Mouse (Mus musculus): Measurements from ENCODE around the gene Pus10.
A peak's percentile ranks its signal among the peaks of the same experiment; 100 is the strongest.
"Not testable (repeated sequence)": the region's sequence is repeated elsewhere in the genome, so short reads cannot be mapped to it uniquely, and the experiment has no call there.

The Pus10 gene

DNA sequence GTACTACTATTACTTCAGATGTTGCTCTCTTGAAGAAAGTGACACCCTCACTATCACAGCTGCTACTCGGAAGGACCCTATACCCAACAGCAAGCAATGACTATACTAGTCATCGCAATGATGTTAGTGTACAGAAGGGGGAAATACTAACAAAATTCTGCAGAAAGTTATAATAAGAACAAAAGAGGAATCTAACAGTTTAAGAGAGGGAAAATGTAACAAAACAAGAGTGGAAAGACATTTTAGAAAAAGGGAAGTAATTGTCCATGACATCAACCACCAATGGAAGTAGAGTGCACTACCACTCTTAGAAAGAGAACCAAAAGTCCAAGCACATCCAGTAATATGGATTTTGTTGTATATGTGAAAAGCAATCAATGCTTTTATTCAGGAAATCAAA, 97.2 kb downstream of the Pus10 start:
- peaks cover 10% of the 10 kb centered on the region; the same call in 1 of the 2 replicates for H3K36me3 ChIP-seq (ENCODE audit: control insufficient read depth, insufficient read depth, low read length, poor library complexity, severe bottlenecking)
- DNase-seq (ENCODE audit: low read depth, low spot score), result peak; percentile 57
- H3K27me3 ChIP-seq (ENCODE audit: control insufficient read depth, insufficient read depth, low read length, poor library complexity, severe bottlenecking), result peaks cover 2% of the 10 kb centered on the region; the same call in 1 of the 2 replicates

- H3K36me3 ChIP-seq (ENCODE audit: control insufficient read depth, insufficient read depth, low read length, poor library complexity, severe bottlenecking); DNase-seq (ENCODE audit: low read depth, low spot score); H3K27me3 ChIP-seq (ENCODE audit: control insufficient read depth, insufficient read depth, low read length, poor library complexity, severe bottlenecking): not testable (repeated sequence)
Measured at GRCm38 (mm10) chr11:23767369-23767768, 101.9 kb downstream of the Pus10 start.

- peak; percentile 43 for DNase-seq (ENCODE audit: low read depth, low spot score)
- H3K36me3 ChIP-seq (ENCODE audit: control insufficient read depth, insufficient read depth, low read length, poor library complexity, severe bottlenecking), result 0 out of 2 replicates have a peak, but pooled peaks cover 4% of the 10 kb centered on the region
Measured at GRCm38 (mm10) chr11:23767928-23768327, 102.5 kb downstream of the Pus10 start.

DNA sequence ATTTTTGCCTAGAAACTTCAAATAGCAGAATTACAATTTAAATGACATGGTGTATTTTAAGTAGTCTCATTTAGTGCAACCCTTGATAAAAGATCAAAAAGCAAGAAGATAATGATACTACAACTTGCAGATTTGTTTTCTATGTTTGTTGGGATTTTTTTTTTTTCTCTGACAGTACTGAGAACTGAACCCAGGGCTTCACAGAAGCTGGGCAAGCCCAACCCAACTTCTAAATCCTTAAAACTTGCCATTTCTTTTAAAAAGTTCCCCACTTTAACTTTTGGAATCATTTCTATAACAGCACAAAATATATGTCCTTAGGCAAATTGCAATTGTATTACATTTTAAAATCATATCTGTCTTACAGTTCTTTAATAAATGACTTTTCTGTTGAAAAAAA, 103.6 kb downstream of the Pus10 start:
- DNase-seq (ENCODE audit: low read depth, low spot score), result no peak
- Histone ChIP-seq H3K36me3 (ENCODE audit: control insufficient read depth, insufficient read depth, low read length, poor library complexity, severe bottlenecking) (0 out of 2 replicates have a peak, but pooled peaks cover 4% of the 10 kb centered on the region), H3K27me3 (ENCODE audit: control insufficient read depth, insufficient read depth, low read length, poor library complexity, severe bottlenecking) (no peaks in the 10 kb centered on the region)

More at GRCm38 (mm10) chr11:23767928-23768327, 102.5 kb downstream of the Pus10 start:
- H3K27me3 ChIP-seq (ENCODE audit: control insufficient read depth, insufficient read depth, low read length, poor library complexity, severe bottlenecking), result no peaks in the 10 kb centered on the region

- Histone ChIP-seq H3K36me3 (ENCODE audit: control insufficient read depth, insufficient read depth, low read length, poor library complexity, severe bottlenecking) (0 out of 2 replicates have a peak, but pooled peaks cover 4% of the 10 kb centered on the region), H3K27me3 (ENCODE audit: control insufficient read depth, insufficient read depth, low read length, poor library complexity, severe bottlenecking) (no peaks in the 10 kb centered on the region)
- peak; percentile 86 for DNase-seq (ENCODE audit: low read depth, low spot score)
Measured at GRCm38 (mm10) chr11:23769686-23770509, 104.4 kb downstream of the Pus10 start.

- H3K27me3 ChIP-seq (ENCODE audit: control insufficient read depth, insufficient read depth, low read length, poor library complexity, severe bottlenecking), result no peaks in the 10 kb centered on the region
- 0 out of 2 replicates have a peak, but pooled peaks cover 4% of the 10 kb centered on the region for H3K36me3 ChIP-seq (ENCODE audit: control insufficient read depth, insufficient read depth, low read length, poor library complexity, severe bottlenecking)
- no peak for DNase-seq (ENCODE audit: low read depth, low spot score)
Measured at GRCm38 (mm10) chr11:23770510-23770759, 105.0 kb downstream of the Pus10 start.

DNA sequence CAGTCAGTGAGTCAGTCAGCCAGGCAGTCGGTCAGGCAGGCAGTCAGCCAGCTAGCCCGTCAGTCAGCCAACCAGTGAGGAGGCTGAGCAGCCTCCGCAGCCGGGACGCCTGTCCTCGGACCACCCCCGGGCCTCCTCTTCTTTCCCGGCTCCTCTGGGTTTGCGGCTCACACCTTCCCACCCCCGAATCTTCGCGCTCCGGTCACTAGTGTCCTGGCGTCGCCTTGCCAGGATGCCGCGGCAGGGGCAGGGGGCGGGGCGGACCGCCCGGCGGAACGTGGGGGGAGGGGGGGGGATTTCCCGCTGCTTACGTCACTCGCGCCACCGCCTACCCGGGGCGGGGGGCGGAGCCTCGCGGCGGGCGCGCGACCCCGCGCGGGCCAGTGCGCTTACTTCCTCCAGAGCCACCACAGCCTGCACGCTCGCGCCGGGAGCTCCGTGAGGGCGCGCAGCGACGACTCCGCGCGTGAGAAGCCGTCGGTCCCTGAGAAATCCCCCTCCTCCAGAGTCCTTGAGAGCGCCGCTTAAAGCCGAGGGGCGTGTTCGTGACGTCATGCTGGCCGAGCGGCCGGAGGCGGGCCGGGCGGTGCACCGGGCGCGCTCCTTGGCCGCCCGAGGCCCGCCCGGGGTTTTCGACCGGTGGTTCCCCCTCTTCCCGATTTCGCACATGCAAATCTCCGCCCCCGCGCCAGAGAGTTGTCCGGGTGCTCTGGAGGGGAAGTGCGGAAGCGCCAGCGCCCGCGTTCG, 105.5 kb downstream of the Pus10 start, which contains the start of gene Rel:
TSS of gene Rel (minus strand) at position 211 of the 747 bp plus-strand sequence.
- peak; percentile 96 for DNase-seq (ENCODE audit: low read depth, low spot score)
- H3K36me3 ChIP-seq (ENCODE audit: control insufficient read depth, insufficient read depth, low read length, poor library complexity, severe bottlenecking), result 0 out of 2 replicates have a peak, but pooled peaks cover 4% of the 10 kb centered on the region
- no peaks in the 10 kb centered on the region for H3K27me3 ChIP-seq (ENCODE audit: control insufficient read depth, insufficient read depth, low read length, poor library complexity, severe bottlenecking)

DNA sequence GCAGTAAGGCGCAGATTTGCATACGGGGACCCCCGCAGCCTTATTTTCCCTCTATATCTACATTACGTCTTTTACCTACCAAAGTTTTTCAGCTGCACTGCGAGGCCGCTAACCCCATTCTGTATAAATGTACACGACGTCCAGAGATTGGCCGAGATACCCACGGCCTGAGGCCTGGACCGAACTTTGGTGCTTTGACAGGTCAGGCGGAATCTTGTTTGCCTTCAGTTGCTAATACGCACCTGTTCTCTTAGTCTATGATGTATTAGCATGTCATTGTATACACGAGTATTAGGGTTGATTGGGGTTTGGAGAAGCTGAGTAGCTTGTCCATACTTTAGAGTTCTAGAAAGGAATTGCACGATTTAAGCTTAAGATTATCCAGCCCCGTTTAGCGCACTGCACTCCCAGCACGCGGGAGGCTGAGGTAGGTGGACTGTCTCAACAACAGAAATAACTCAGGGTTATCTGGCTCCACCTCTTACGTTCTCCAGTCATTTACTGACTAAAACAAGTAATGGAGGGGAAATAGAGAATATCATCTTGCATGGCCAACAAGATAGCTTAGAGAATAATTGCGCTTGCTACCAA, 106.1 kb downstream of the Pus10 start:
- no peak for DNase-seq (ENCODE audit: low read depth, low spot score)
- Histone ChIP-seq H3K36me3 (ENCODE audit: control insufficient read depth, insufficient read depth, low read length, poor library complexity, severe bottlenecking) (0 out of 2 replicates have a peak, but pooled peaks cover 4% of the 10 kb centered on the region), H3K27me3 (ENCODE audit: control insufficient read depth, insufficient read depth, low read length, poor library complexity, severe bottlenecking) (no peaks in the 10 kb centered on the region)

GRCm38 (mm10) chr11:23772471-23772870, 107.0 kb downstream of the Pus10 start:
- Histone ChIP-seq H3K36me3 (ENCODE audit: control insufficient read depth, insufficient read depth, low read length, poor library complexity, severe bottlenecking) (no peaks in the 10 kb centered on the region), H3K27me3 (ENCODE audit: control insufficient read depth, insufficient read depth, low read length, poor library complexity, severe bottlenecking) (no peaks in the 10 kb centered on the region)
- DNase-seq (ENCODE audit: low read depth, low spot score), result peak; percentile 56

- DNase-seq (ENCODE audit: low read depth, low spot score), result peak; percentile 86
- Histone ChIP-seq H3K36me3 (ENCODE audit: control insufficient read depth, insufficient read depth, low read length, poor library complexity, severe bottlenecking) (no peaks in the 10 kb centered on the region), H3K27me3 (ENCODE audit: control insufficient read depth, insufficient read depth, low read length, poor library complexity, severe bottlenecking) (no peaks in the 10 kb centered on the region)
Measured at GRCm38 (mm10) chr11:23778787-23779201, 113.3 kb downstream of the Pus10 start.

DNA sequence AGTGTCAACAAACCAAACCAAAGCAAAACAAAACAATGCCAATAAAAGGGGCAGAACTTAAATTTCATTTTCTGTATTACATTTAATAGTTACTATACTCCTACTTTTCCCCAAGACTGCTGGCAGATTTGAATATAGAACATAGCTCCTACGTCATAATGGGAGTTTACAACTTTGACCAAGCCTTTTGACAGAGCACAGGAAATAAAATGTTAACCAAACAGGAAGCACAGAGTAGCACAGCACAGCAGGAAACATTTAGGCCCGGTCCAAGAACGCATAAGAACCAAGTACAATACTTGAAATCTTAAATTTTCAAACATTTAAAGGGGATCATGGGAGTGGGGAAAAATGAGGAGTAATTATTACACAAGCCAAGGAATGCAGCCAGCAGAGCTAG, 116.6 kb downstream of the Pus10 start:
- Histone ChIP-seq H3K36me3 (ENCODE audit: control insufficient read depth, insufficient read depth, low read length, poor library complexity, severe bottlenecking) (no peaks in the 10 kb centered on the region), H3K27me3 (ENCODE audit: control insufficient read depth, insufficient read depth, low read length, poor library complexity, severe bottlenecking) (no peaks in the 10 kb centered on the region)
- DNase-seq (ENCODE audit: low read depth, low spot score), result peak; percentile 67
